Mouse (Mus musculus): ENCODE measurements around the gene Serpinb9b.
"Not testable (repeated sequence)": the region's sequence is repeated elsewhere in the genome, so short reads cannot be mapped to it uniquely, and the experiment has no call there.

The Serpinb9b gene

GRCm38 (mm10) chr13:33027244-33027643, at the start of gene Serpinb9b:
Serpinb9b (plus strand) TSS chr13:33027416.
- DNase-seq, result no peak

- no peak for DNase-seq
Observed at GRCm38 (mm10) chr13:32982556-32983042, 44.6 kb upstream of the Serpinb9b start.

DNA sequence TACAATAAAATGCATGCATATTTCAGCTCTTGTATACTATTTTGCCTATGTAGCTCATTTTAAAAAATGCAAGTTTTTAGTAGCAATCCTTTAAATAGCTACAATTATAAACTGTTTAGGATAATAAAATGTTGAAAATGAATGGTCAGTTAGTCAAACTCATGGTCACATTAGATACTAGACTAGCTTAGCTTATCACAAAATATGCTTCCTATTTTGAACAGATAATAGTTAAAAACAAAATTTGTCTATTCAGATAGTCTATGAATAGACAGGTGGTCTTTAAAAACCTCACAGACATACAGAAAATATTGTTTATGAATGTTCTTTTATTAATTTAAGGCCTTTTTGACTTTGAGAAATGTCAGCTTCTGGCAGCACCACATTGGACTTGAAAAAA, 41.0 kb upstream of the Serpinb9b start:
- no peak for DNase-seq

GRCm38 (mm10) chr13:32993152-32993893, 33.9 kb upstream of the Serpinb9b start:
- DNase-seq, result peak; percentile 35

- no peak for DNase-seq
Observed at GRCm38 (mm10) chr13:32993894-32994242, 33.3 kb upstream of the Serpinb9b start.

GRCm38 (mm10) chr13:32995051-32995450, 32.2 kb upstream of the Serpinb9b start:
- no peak for DNase-seq

DNA sequence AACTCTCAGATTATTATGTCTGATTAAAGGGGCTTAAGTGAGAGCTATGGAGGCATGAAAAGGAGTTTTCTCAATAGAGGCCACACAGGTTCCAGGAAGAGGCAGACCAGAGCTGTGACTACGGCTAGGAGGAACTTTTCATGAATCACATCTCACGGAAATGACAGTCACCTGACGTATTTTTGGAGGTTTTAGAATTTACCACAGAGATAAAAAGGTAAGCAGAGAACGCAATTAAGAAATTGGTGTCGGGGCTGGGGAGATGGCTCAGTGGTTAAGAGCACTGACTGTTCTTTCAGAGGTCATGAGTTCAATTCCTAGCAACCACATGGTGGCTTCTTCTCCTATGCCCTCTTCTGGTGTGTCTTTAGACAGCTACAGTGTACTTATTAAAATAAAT, 25.9 kb upstream of the Serpinb9b start:
- no peak for DNase-seq

DNA sequence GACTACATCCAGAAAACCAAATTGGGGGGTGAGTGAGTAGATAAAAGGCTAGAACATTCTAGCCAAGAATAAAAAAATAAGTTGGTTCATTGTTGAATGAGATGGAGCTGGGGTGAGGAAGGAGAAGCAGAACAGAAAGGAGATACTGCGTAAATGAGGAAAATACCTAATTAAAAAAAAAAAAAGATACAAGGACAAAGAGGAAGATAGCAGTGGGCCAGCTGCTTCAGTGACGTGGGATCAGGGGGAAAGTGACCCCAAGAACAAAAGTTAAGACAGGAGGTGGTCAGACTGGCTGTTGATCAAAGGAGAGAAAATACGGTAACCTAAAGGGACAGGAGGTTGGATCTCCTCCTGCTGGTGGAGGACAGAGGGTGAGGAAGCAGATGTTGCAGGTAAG, 24.3 kb upstream of the Serpinb9b start, which contains the start of gene Serpinb9:
TSS of gene Serpinb9 (plus strand) at position 301 of the 400 bp plus-strand sequence.
- peak; percentile 9 for DNase-seq

DNA sequence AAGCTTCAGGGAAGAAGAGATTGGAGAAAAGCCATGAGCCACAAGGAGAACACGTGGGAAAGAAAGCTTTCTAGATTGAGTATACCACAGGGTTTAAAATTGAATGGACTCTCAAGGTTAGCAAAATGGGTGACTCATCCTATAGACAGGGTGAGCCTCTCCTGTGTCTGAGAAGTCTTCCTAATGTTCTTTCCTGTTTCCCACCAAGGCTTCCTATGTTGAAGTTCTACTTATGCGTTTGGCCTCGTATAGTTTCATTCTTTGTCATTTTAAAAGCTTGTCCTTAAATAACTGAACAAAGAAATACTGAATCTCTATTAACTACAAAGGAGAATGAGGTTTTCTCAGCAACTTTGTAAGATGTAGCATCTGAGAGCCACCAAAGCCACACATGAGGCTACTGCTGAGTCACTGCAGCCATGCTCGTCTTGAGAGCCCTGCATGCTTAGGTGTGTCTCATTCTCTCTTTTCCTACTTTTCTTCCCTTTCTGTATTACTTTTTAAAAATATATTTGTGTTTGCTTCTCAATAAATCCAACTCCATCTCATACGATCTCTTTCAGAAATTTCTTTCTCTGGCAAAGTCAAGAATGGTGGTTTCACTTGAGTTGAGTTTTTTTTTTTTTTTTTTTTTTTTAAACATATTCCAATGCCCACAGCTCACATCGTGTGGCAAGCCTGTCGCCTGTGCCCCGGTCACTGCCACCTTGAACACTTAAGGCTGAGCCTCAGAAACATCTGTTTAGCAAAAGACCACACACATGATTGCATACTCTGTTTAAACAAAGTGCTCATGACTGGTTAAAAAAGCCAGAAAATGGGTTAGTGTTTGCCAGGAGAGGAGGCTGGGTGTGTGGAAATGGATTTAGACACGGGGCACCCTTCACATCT, 23.4 kb upstream of the Serpinb9b start:
- no peak for DNase-seq

GRCm38 (mm10) chr13:33004414-33005105, 22.7 kb upstream of the Serpinb9b start:
- peak; percentile 80 for DNase-seq

DNA sequence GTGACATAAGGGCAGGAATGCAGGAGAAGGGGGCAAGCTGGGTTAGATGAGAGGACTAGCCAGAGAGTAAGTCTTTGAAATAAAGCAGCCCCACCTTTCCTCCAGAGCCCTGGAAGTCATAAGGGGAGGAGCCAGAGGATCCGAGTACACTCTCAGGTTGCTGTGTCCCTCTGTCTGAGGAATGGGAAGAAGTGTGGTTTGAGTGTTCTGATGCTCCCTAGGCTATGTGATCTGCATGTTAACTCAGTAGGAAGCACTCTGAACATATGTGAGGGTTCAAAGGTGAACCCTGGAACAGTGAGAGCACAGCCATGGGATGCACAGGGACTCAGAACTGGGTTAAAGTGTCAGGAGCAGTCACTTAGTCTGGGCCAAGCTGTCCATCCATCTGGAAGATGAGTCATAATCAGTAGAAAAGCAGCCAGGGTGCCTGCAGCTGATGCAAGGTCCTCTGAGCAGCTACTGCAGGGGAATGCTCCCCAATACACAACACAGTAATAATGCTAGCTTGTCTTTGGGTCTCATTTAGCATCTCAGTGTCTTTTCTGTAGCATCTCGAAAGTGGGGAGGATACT, 21.6 kb upstream of the Serpinb9b start:
- DNase-seq, result no peak

GRCm38 (mm10) chr13:33006555-33006954, 20.7 kb upstream of the Serpinb9b start:
- no peak for DNase-seq

DNA sequence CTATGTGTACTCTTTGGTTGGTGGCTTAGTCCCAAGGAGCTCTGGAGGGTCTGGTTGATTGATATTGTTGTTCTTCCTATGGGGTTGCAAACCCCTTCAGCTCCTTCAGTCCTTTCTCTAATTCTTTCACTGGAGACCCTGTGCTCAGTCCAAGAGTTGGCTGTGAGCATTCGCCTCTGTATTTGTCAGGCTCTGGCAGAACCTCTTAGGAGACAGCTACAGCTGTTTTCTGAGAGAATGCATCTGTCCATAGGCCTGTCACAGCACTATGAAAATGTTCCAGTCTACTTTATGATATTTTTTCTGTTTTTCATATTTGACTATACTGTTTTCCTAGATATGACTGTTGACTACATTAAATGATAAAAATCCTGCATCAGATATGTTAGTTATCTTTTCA, 14.8 kb upstream of the Serpinb9b start:
- DNase-seq, result no peak

DNA sequence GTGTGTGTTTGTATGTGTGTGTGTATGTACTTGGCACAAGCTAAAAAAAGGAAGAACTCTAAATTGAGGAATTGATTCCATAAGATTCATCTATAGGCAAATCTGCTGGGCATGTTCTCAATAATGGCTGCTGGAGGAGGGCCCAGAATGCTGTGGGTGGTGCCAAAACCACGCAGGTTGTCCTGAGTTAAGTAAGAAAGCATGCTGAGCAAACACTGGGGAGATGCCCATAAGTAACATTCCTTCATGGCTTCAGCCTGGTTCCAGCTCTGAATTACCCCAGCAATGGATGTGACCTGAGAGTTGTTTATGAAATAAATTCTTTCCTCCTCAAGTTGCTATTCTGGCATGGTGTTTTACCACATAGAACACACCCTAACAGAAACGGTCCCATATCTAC, 13.9 kb upstream of the Serpinb9b start:
- no peak for DNase-seq

- DNase-seq, result no peak
Observed at GRCm38 (mm10) chr13:33022371-33022770, 4.8 kb upstream of the Serpinb9b start.

- DNase-seq, result no peak
Observed at GRCm38 (mm10) chr13:33026427-33027057, 674 bp upstream of the Serpinb9b start.

GRCm38 (mm10) chr13:33028146-33028545, 930 bp downstream of the Serpinb9b start:
- DNase-seq, result no peak

GRCm38 (mm10) chr13:33028550-33028949, 1.3 kb downstream of the Serpinb9b start:
- DNase-seq, result no peak

GRCm38 (mm10) chr13:33029478-33029877, 2.3 kb downstream of the Serpinb9b start:
- DNase-seq, result not testable (repeated sequence)

DNA sequence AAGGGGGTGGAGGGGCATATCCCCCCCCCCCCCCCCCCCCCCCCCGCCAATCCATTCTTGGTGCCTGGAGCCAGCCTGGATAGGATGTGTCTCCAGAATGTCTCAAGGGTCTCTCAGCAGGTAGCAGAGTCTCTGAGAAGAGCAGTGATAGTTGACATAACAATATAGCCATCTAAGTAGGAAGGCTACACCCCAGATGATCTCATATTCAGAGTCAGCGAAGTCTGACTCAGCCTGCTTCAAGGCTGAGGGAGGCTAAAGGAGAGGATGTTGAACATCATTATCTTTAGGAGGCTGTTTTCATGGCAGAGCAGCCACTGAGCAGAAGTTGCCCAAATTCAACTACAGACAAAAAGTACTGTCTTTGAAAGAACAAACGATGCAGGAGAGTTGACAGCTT, 3.1 kb downstream of the Serpinb9b start:
- no peak for DNase-seq

DNA sequence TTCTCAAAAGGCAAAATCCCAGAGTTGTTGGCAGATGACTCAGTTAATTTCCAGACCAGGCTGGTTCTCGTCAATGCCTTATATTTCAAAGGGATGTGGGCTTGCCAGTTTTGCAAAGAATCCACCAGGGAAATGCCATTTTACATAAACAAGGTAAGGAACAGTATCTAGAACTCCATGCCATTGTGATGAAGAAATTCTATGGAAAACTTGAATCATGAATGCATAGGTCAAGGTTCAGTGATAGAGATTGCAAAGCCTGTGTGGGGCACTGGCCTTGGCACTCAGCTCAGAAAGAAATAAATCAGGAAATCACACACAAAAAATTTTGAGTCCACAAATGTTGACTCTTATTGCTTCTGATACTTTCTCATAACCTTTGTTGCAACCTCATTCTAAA, 8.3 kb downstream of the Serpinb9b start:
- no peak for DNase-seq

- DNase-seq, result no peak
Observed at GRCm38 (mm10) chr13:33043542-33043941, 16.3 kb downstream of the Serpinb9b start.
